In genomic region chr7:48756306-48756931, GRCm38 (mm10) we compare ENCODE assay signal across 16 mouse cellular contexts. TPM values are rescaled to one million over a fixed set of nuclear protein-coding genes. Genes with fewer than 3 reads are reported as not detected.
A peak's percentile ranks its signal among the peaks of the same experiment; 100 is the strongest.
DNase-seq lines count a peak whose midpoint lies in the region; ATAC-seq and TF ChIP-seq lines count a peak whose summit lies in the region.
"Had no signal": no experiment of that assay in that cellular context is flagged by ENCODE, and none has a peak within 500 bp of the region (broad histone marks: within the 10 kb centered on the region; RNA-seq: fewer than 3 reads in every experiment).

No protein-coding gene starts in this region.

- no peak overlapping the region for H3K4me2 ChIP-seq in lung, embryonic 14.5 days
- H3K4me2 ChIP-seq: embryonic facial prominence, embryonic 13.5 days; midbrain, embryonic 12.5 days; neural tube, embryonic 13.5 days had no signal

- TF ChIP-seq RAD21 in MEL (IDR thresholded peaks at IDR 0.05; ENCODE audit: low read depth, low read length), result peak; percentile 55

- H3K79me2 ChIP-seq in heart, adult 2 months (replicated peaks; ENCODE audit: control insufficient read depth, insufficient read depth, low read length), result no peaks in the 10 kb centered on the region
- no peaks in the 10 kb centered on the region for H3K79me2 ChIP-seq in MEL (ENCODE audit: control insufficient read depth, insufficient read depth, low read length, poor library complexity)

- TF ChIP-seq CTCF in heart, adult 2 months (IDR thresholded peaks at IDR 0.05), result peak; percentile 39
- no peak; the same call in 1 of the 2 replicates for TF ChIP-seq CTCF in lung, embryonic 14.5 days (IDR thresholded peaks at IDR 0.05; ENCODE audit: low read depth)
- peak in 1 of 3 experiments; percentile 48; a peak in 2 of 6 replicates for TF ChIP-seq CTCF in MEL (IDR thresholded peaks at IDR 0.05 in 2 of 3, conservative IDR thresholded peaks at IDR 0.05 in 1 of 3; ENCODE audit: control insufficient read depth in 1 of 3, insufficient read depth in 1 of 3, low read depth in 2 of 3, low read length in 3 of 3, poor library complexity in 1 of 3, severe bottlenecking in 1 of 3)

- no peak overlapping the region for H3K4me3 ChIP-seq in heart, adult 2 months
- no peak overlapping the region for H3K4me3 ChIP-seq in lung, embryonic 14.5 days (ENCODE audit: low read depth, low read length)
- H3K4me3 ChIP-seq in MEL (ENCODE audit: control insufficient read depth in 1 of 2, insufficient read depth in 1 of 2, low read depth in 2 of 2, low read length in 2 of 2), result no peak overlapping the region
- no peak overlapping the region for H3K4me3 ChIP-seq in limb, embryonic 10.5 days
- H3K4me3 ChIP-seq: embryonic facial prominence, embryonic 13.5 days; midbrain, embryonic 12.5 days; neural tube, embryonic 13.5 days had no signal

- no peaks in the 10 kb centered on the region for H3K4me1 ChIP-seq in heart, adult 2 months (ENCODE audit: control insufficient read depth, insufficient read depth, low read length)
- no peaks in the 10 kb centered on the region for H3K4me1 ChIP-seq in lung, embryonic 14.5 days (ENCODE audit: insufficient read depth)
- 0 out of 4 replicates have a peak, but pooled peaks cover 0 to under 1% of the 10 kb centered on the region in 2 experiments for H3K4me1 ChIP-seq in MEL (ENCODE audit: control insufficient read depth in 1 of 2, insufficient read depth in 2 of 2, low read length in 2 of 2)
- H3K4me1 ChIP-seq in limb, embryonic 10.5 days, result no peaks in the 10 kb centered on the region
- H3K4me1 ChIP-seq: embryonic facial prominence, embryonic 13.5 days; midbrain, embryonic 12.5 days; neural tube, embryonic 13.5 days had no signal

- WGBS in heart, adult 2 months, result 92% methylated on average over 4 of the region's 4 CpGs
- 91% methylated on average over 4 of the region's 4 CpGs for WGBS in lung, embryonic 14.5 days
- WGBS in limb, embryonic 10.5 days, result 91% methylated on average over 4 of the region's 4 CpGs

- H3K36me3 ChIP-seq in heart, adult 2 months (ENCODE audit: control insufficient read depth, insufficient read depth, low read length), result no peaks in the 10 kb centered on the region
- no peaks in the 10 kb centered on the region for H3K36me3 ChIP-seq in lung, embryonic 14.5 days (ENCODE audit: insufficient read depth)
- no peaks in the 10 kb centered on the region; a peak in 1 of 4 replicates for H3K36me3 ChIP-seq in MEL (ENCODE audit: control insufficient read depth in 1 of 2, insufficient read depth in 2 of 2, low read length in 2 of 2)
- no peaks in the 10 kb centered on the region for H3K36me3 ChIP-seq in limb, embryonic 10.5 days
- H3K36me3 ChIP-seq: embryonic facial prominence, embryonic 13.5 days; midbrain, embryonic 12.5 days; neural tube, embryonic 13.5 days had no signal

- no peak for DNase-seq in heart, adult 2 months
- DNase-seq in heart, postnatal 14 days, result no peak
- DNase-seq in lung, embryonic 14.5 days, result peak; percentile 60
- no peak for DNase-seq in lung, postnatal 4 days
- DNase-seq in MEL (ENCODE audit: low read depth, low spot score), result peak; percentile 31
- DNase-seq in thymus, postnatal 10 days (ENCODE audit: low spot score in 2 of 2), result no peak
- no peak for DNase-seq in limb, embryonic 10.5 days (ENCODE audit: low spot score)
- DNase-seq: adrenal gland, postnatal 25 days; cerebellum, adult 11 months; kidney, adult 2 months; retina, postnatal 1 day; thymus, adult 18-20 months had no signal

- no peak for TF ChIP-seq EP300 in heart, adult 2 months (IDR thresholded peaks at IDR 0.05; ENCODE audit: insufficient read depth, low read depth, low read length)
- TF ChIP-seq EP300 in MEL (IDR thresholded peaks at IDR 0.05; ENCODE audit: low read depth in 1 of 2, low read length in 2 of 2), result no peak

- no peak overlapping the region for H3K27ac ChIP-seq in heart, adult 2 months
- H3K27ac ChIP-seq in lung, embryonic 14.5 days (ENCODE audit: low read depth), result no peak overlapping the region
- no peak overlapping the region for H3K27ac ChIP-seq in MEL (ENCODE audit: control insufficient read depth, low read depth, low read length)
- H3K27ac ChIP-seq in limb, embryonic 10.5 days, result no peak overlapping the region
- H3K27ac ChIP-seq: embryonic facial prominence, embryonic 13.5 days; midbrain, embryonic 12.5 days; neural tube, embryonic 13.5 days had no signal

- TF ChIP-seq POLR2A in heart, adult 2 months (IDR thresholded peaks at IDR 0.05; ENCODE audit: insufficient read depth, low read depth, low read length), result no peak
- no peak for TF ChIP-seq POLR2A in MEL (IDR thresholded peaks at IDR 0.05; ENCODE audit: control insufficient read depth in 1 of 2, insufficient read depth in 1 of 2, low read depth in 1 of 2, low read length in 2 of 2, poor library complexity in 1 of 2)

- no peak overlapping the region for H3K9ac ChIP-seq in heart, adult 2 months (ENCODE audit: low read depth, low read length)
- no peak overlapping the region for H3K9ac ChIP-seq in lung, embryonic 14.5 days
- H3K9ac ChIP-seq in MEL (ENCODE audit: control insufficient read depth, low read depth, low read length, poor library complexity, severe bottlenecking), result no peak overlapping the region
- H3K9ac ChIP-seq: embryonic facial prominence, embryonic 13.5 days; midbrain, embryonic 12.5 days; neural tube, embryonic 13.5 days had no signal

- H3K9me3 ChIP-seq in lung, embryonic 14.5 days (ENCODE audit: low read depth, low read length), result no peaks in the 10 kb centered on the region
- H3K9me3 ChIP-seq in MEL (replicated peaks; ENCODE audit: insufficient read depth, low read length), result no peaks in the 10 kb centered on the region
- no peaks in the 10 kb centered on the region for H3K9me3 ChIP-seq in limb, embryonic 10.5 days (replicated peaks)
- H3K9me3 ChIP-seq: embryonic facial prominence, embryonic 13.5 days; midbrain, embryonic 12.5 days; neural tube, embryonic 13.5 days had no signal

- intact Hi-C loops in heart, adult 2 months (cut with DNase I), result no loop called here
- intact Hi-C loops in heart, postnatal 14 days (cut with DNase I), result no loop called here

- H3K27me3 ChIP-seq in heart, adult 2 months (ENCODE audit: control insufficient read depth, insufficient read depth, low read length), result no peaks in the 10 kb centered on the region
- H3K27me3 ChIP-seq in lung, embryonic 14.5 days (ENCODE audit: insufficient read depth, low read length), result no peaks in the 10 kb centered on the region
- H3K27me3 ChIP-seq in MEL (ENCODE audit: control insufficient read depth in 1 of 2, insufficient read depth in 2 of 2, low read length in 2 of 2), result peaks cover 4 to 5% of the 10 kb centered on the region in 2 experiments
- no peaks in the 10 kb centered on the region for H3K27me3 ChIP-seq in limb, embryonic 10.5 days (ENCODE audit: low read depth, poor library complexity, severe bottlenecking)
- H3K27me3 ChIP-seq: embryonic facial prominence, embryonic 13.5 days had no signal

- ATAC-seq in lung, embryonic 14.5 days (ENCODE audit: insufficient read depth), result no peak
- 0 out of 2 replicates have a peak, but pooled peaks have one; percentile 33 for ATAC-seq in common myeloid progenitor, adult 5-6 weeks (replicated peaks; ENCODE audit: low read depth, poor library complexity, severe bottlenecking)

TF ChIP-seq in MEL, 35 proteins besides CTCF, POLR2A, EP300 and RAD21:
- TF ChIP-seq CHD2 (IDR thresholded peaks at IDR 0.05; ENCODE audit: low read length) (no peak), USF1 (IDR thresholded peaks at IDR 0.05; ENCODE audit: low read depth, low read length) (no peak), NELFE (IDR thresholded peaks at IDR 0.05; ENCODE audit: low read depth, low read length) (no peak), GABPA (IDR thresholded peaks at IDR 0.05; ENCODE audit: low read depth, low read length) (no peak), ZC3H11A (IDR thresholded peaks at IDR 0.05; ENCODE audit: low read depth, low read length) (peak; percentile 40), SMC3 (IDR thresholded peaks at IDR 0.05; ENCODE audit: low read depth, low read length) (peak; percentile 44), ELF1 (IDR thresholded peaks at IDR 0.05; ENCODE audit: low read depth, low read length) (no peak)
TF ChIP-seq in MEL: peak in this region for 2.

RNA-seq across cellular contexts. Expression of gene Zdhhc13, which starts 32.4 kb away (rescaled TPM):
- total RNA-seq in heart, adult 2 months (2021), result 10 to 100 TPM; 10.9 to 11.0 TPM
- 7.1 and 15.1 TPM in 2 replicates for polyA plus RNA-seq in heart, adult 2 months (2012; rRNA removed)
- total RNA-seq in heart, postnatal 14 days (2021), result 10 to 100 TPM; 11.1 to 12.6 TPM
- polyA plus RNA-seq in lung, embryonic 14.5 days (2014; fragmentation: Nextera tagmentation; extraction: Ambion mirVana), result 36.2 and 40.8 TPM in 2 replicates
- total RNA-seq in MEL (2012; rRNA removed), result 41.2 and 46.1 TPM in 2 replicates
- polyA plus RNA-seq in MEL (2012; ENCODE audit: insufficient read depth in 1 of 2, insufficient read length in 2 of 2, low read depth in 1 of 2, low replicate concordance in 2 of 2, missing spikeins in 1 of 2), result 10 to 100 TPM in 1 of 2 experiments, not detected in 1; 32.8 TPM
- 41.8 and 52.3 TPM in 2 replicates for total RNA-seq in common myeloid progenitor, adult 5-6 weeks (2017)
- 27.0 and 31.1 TPM in 2 replicates for polyA plus RNA-seq in limb, embryonic 10.5 days (2016; fragmentation: Nextera tagmentation; extraction: Ambion mirVana)

Comparison
In these comparisons a context has a peak if more than half of its experiments do, and no peak if none do; other contexts are left out.
1. DNase-seq: peak in lung, embryonic 14.5 days (single experiment) and MEL (single experiment); none in heart, adult 2 months (0 of 2), heart, postnatal 14 days (0 of 2), lung, postnatal 4 days (0 of 2), thymus, postnatal 10 days (0 of 2) and limb, embryonic 10.5 days (single experiment).